Mouse (Mus musculus) bone marrow macrophage, adult 2 months (primary cell): ENCODE measurements around the gene Podn.

Source experiments
- CTCF ChIP-seq: IDR thresholded peaks from 2 replicates; pipeline ENCODE4 v1.5.1; 2012; ENCODE audit warnings: low read depth, mild to moderate bottlenecking, low read length, moderate library complexity
- POLR2A ChIP-seq: IDR thresholded peaks from 2 replicates; pipeline ENCODE4 v1.6.1; 2012; ENCODE audit warnings: mild to moderate bottlenecking, low read depth, low read length, borderline replicate concordance

GRCm38 (mm10) chr4:108077224-108077955 is 18.9 kb downstream of the Podn start:
- TF ChIP-seq CTCF (no peak), POLR2A (no peak)
